ENCODE assay signal across 10 mouse cellular contexts in the genomic region with DNA sequence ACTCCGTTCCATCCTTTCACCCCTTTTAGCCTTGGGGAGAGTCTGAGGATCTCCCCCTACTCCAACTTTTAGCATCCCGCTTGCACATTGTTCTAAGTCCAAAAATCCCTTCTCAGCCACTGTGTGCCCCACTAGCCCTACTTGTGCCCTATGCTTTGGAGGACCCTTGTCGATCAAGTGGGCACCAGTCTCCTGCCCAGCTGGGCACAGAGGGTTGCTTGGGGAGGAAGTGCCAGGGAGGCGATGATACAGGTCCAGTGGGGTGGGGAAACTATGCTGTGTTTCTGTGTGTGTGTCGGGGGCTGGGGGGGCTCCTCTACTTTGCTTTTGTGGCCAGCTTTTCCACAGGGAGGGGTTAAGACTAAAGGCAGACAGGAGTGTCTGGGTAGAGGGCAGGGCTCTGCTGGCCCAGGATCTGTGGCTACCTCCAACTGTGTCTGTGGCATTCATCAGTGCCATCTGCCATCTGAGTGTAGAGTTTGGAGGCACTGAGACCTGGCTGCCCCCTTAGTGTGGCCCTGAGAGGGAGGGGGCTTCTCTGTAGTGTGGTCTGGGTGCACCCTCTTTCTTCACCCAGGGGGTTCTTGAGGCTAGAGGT. TPM values are rescaled to one million over a fixed set of nuclear protein-coding genes. Genes with fewer than 3 reads are reported as not detected.
DNase-seq lines count a peak whose midpoint lies in the region; ATAC-seq and TF ChIP-seq lines count a peak whose summit lies in the region.
"Had no signal": no experiment of that assay in that cellular context is flagged by ENCODE, and none has a peak within 500 bp of the region (broad histone marks: within the 10 kb centered on the region; RNA-seq: fewer than 3 reads in every experiment).

No protein-coding gene starts in this region.

- no peak for TF ChIP-seq POLR2A in limb, embryonic 14.5 days (IDR thresholded peaks at IDR 0.05; ENCODE audit: borderline replicate concordance, extremely low read depth, insufficient read depth, insufficient read length)

- peak overlapping the region; percentile 74 for H3K4me3 ChIP-seq in layer of hippocampus, adult 2 months
- peak overlapping the region; percentile 89 for H3K4me3 ChIP-seq in embryonic facial prominence, embryonic 14.5 days (ENCODE audit: low read depth, low read length)
- H3K4me3 ChIP-seq in limb, embryonic 14.5 days (replicated peaks; ENCODE audit: low read length) = peak overlapping the region; percentile 87
- peak overlapping the region; percentile 81 for H3K4me3 ChIP-seq in neural tube, embryonic 13.5 days

- no peak for TF ChIP-seq CTCF in layer of hippocampus, adult 2 months (conservative IDR thresholded peaks at IDR 0.05)

- H3K9ac ChIP-seq in embryonic facial prominence, embryonic 14.5 days (ENCODE audit: low read depth, low read length) = peak overlapping the region; percentile 86
- peak overlapping the region; percentile 81 for H3K9ac ChIP-seq in limb, embryonic 14.5 days (ENCODE audit: low read depth, low read length, severe bottlenecking)
- peak overlapping the region; percentile 89 for H3K9ac ChIP-seq in neural tube, embryonic 13.5 days

- WGBS in embryonic facial prominence, embryonic 14.5 days = 26% methylated on average over 5 of the region's 5 CpGs
- WGBS in limb, embryonic 14.5 days = 13% methylated on average over 5 of the region's 5 CpGs
- 20% methylated on average over 5 of the region's 5 CpGs for WGBS in neural tube, embryonic 13.5 days

- H3K4me2 ChIP-seq in embryonic facial prominence, embryonic 14.5 days (ENCODE audit: low read depth, low read length) = peak overlapping the region; percentile 90
- H3K4me2 ChIP-seq in limb, embryonic 14.5 days (replicated peaks; ENCODE audit: low read depth, low read length, severe bottlenecking) = peak overlapping the region; percentile 70
- H3K4me2 ChIP-seq in neural tube, embryonic 13.5 days = peak overlapping the region; percentile 98

- no peak for ATAC-seq in embryonic facial prominence, embryonic 14.5 days (ENCODE audit: low read depth)
- ATAC-seq in limb, embryonic 14.5 days (ENCODE audit: low FRiP score, low read depth) = no peak
- ATAC-seq in neural tube, embryonic 13.5 days (ENCODE audit: low read depth) = no peak
- no peak for ATAC-seq in activated CD4-positive, CD25-positive, alpha-beta regulatory T cell, adult 4 months
- ATAC-seq: Patski had no signal

- peaks cover 7% of the 10 kb centered on the region; the same call in 1 of the 2 replicates for H3K36me3 ChIP-seq in embryonic facial prominence, embryonic 14.5 days (ENCODE audit: control insufficient read depth, insufficient read depth, low read length)
- H3K36me3 ChIP-seq in limb, embryonic 14.5 days (ENCODE audit: control insufficient read depth, insufficient read depth, low read length) = peaks cover 7% of the 10 kb centered on the region
- no peaks in the 10 kb centered on the region for H3K36me3 ChIP-seq in neural tube, embryonic 13.5 days

- DNase-seq in layer of hippocampus, adult 2 months (ENCODE audit: low spot score in 2 of 2) = no peak
- no peak for DNase-seq in layer of hippocampus, adult 11-12 months (ENCODE audit: low spot score)
- DNase-seq in embryonic facial prominence, embryonic 14.5 days (ENCODE audit: low spot score) = no peak
- DNase-seq in limb, embryonic 14.5 days (ENCODE audit: low spot score) = no peak
- no peak for DNase-seq in MN1 (ENCODE audit: low spot score)
- DNase-seq in right cerebral cortex, adult 18-20 months = no peak
- DNase-seq: kidney, postnatal 25 days had no signal

- peaks cover 53% of the 10 kb centered on the region for H3K4me1 ChIP-seq in embryonic facial prominence, embryonic 14.5 days (ENCODE audit: control insufficient read depth, insufficient read depth, low read length)
- peaks cover 52% of the 10 kb centered on the region for H3K4me1 ChIP-seq in limb, embryonic 14.5 days (ENCODE audit: control insufficient read depth, insufficient read depth, low read length)
- peaks cover 67% of the 10 kb centered on the region for H3K4me1 ChIP-seq in neural tube, embryonic 13.5 days (replicated peaks)

- no peak overlapping the region; the same call in 1 of the 2 replicates for H3K27ac ChIP-seq in layer of hippocampus, adult 2 months
- peak overlapping the region; percentile 84; the same call in 1 of the 2 replicates for H3K27ac ChIP-seq in embryonic facial prominence, embryonic 14.5 days (replicated peaks; ENCODE audit: low read depth, low read length)
- no peak overlapping the region for H3K27ac ChIP-seq in limb, embryonic 14.5 days (replicated peaks; ENCODE audit: low read depth, low read length)
- H3K27ac ChIP-seq in neural tube, embryonic 13.5 days (replicated peaks) = no peak overlapping the region

- no peaks in the 10 kb centered on the region for H3K9me3 ChIP-seq in embryonic facial prominence, embryonic 14.5 days (ENCODE audit: control insufficient read depth, low read length)
- H3K9me3 ChIP-seq in limb, embryonic 14.5 days (ENCODE audit: control insufficient read depth, low read length) = no peaks in the 10 kb centered on the region
- H3K9me3 ChIP-seq in neural tube, embryonic 13.5 days = no peaks in the 10 kb centered on the region

- 0 out of 2 replicates have a peak, but pooled peaks cover 4% of the 10 kb centered on the region for H3K27me3 ChIP-seq in embryonic facial prominence, embryonic 14.5 days (replicated peaks; ENCODE audit: control insufficient read depth, insufficient read depth, low read length)
- H3K27me3 ChIP-seq in limb, embryonic 14.5 days (ENCODE audit: control insufficient read depth, insufficient read depth, low read length) = no peaks in the 10 kb centered on the region
- H3K27me3 ChIP-seq in neural tube, embryonic 13.5 days = peaks cover 18% of the 10 kb centered on the region; the same call in 1 of the 2 replicates

RNA-seq across cellular contexts. Expression of a gene that starts 1.4 kb away (rescaled TPM):
- total RNA-seq in layer of hippocampus, adult 2 months (2021) = 10 to 100 TPM in 1 of 2 experiments, 1 to 10 TPM in 1; 8.8 to 10.1 TPM
- polyA plus RNA-seq in embryonic facial prominence, embryonic 14.5 days (2014; fragmentation: Nextera tagmentation; extraction: Ambion mirVana) = 46.4 and 50.4 TPM in 2 replicates
- 48.6 and 61.4 TPM in 2 replicates for polyA plus RNA-seq in limb, embryonic 14.5 days (2012; rRNA removed)
- polyA plus RNA-seq in limb, embryonic 14.5 days (2014; fragmentation: Nextera tagmentation; extraction: Ambion mirVana) = 53.9 and 66.4 TPM in 2 replicates
- polyA plus RNA-seq in neural tube, embryonic 13.5 days (2015; fragmentation: Nextera tagmentation; extraction: Ambion mirVana) = 48.9 and 52.3 TPM in 2 replicates
- not detected for polyA plus RNA-seq in activated CD4-positive, CD25-positive, alpha-beta regulatory T cell, adult 4 months (2017; shearing (Covaris generic))

Comparison
In these comparisons a context has a peak if more than half of its experiments do, and no peak if none do; other contexts are left out.
1. RNA of a gene that starts 1.4 kb away (polyA plus RNA-seq): 48.6 to 66.4 TPM in limb, embryonic 14.5 days, 48.9 to 52.3 TPM in neural tube, embryonic 13.5 days and 46.4 to 50.4 TPM in embryonic facial prominence, embryonic 14.5 days; not detected in activated CD4-positive, CD25-positive, alpha-beta regulatory T cell, adult 4 months; every median in the first group is over 10 times any median in the second.
2. Peak in every context shown above with its lines, with median percentiles within 50 percentile points of each other: H3K4me3 ChIP-seq, H3K4me2 ChIP-seq and H3K9ac ChIP-seq.